ENCODE assay signal across 8 mouse cellular contexts in the genomic region with DNA sequence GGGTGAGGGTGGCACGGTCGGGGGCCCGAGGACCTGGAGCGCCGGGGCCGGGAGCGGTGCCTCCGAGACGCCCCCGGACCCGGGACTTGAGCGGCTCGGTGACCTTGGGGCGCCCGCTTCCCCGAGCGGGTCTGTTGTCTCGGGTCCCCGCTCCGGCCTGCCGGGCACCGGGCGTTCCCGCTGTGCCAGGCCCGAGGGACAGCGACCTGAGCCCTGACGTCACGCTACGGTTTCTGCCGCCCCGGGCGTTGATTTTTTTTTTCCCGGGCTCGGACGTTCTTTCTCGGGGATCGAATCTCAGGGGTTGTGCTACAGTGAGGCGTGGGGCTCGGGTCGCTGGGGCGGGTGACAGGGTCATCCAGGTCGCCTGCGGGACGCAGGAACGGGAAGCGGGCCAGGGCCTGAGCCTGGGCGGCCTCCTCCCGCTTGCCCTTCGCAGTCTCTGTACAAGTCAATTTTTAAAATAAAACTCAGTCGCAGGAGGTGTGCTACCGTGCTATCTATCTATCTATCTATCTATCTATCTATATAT. TPM values are rescaled to one million over a fixed set of nuclear protein-coding genes. Genes with fewer than 3 reads are reported as not detected.
A peak's percentile ranks its signal among the peaks of the same experiment; 100 is the strongest.
DNase-seq lines count a peak whose midpoint lies in the region; ATAC-seq and TF ChIP-seq lines count a peak whose summit lies in the region.

Emc8 (minus strand) TSS at position 200 of the 532 bp plus-strand sequence.

- 2% methylated on average over 48 of the region's 51 CpGs for WGBS in intestine, postnatal 0 days
- under 1% methylated on average over 51 of the region's 51 CpGs for WGBS in macrophage (ENCODE audit: missing documents)

- peak; percentile 47 for ATAC-seq in intestine, postnatal 0 days

- peaks cover 82% of the 10 kb centered on the region for H3K79me2 ChIP-seq in macrophage (ENCODE audit: inconsistent target)

- peak within 1 kb of the TSS; percentile 99 for H3K9ac ChIP-seq in intestine, postnatal 0 days (ENCODE audit: low read depth, low read length)

- H3K9me3 ChIP-seq in intestine, postnatal 0 days (ENCODE audit: control insufficient read depth): no peaks in the 10 kb centered on the region

- peak within 1 kb of the TSS; percentile 93 for H3K27ac ChIP-seq in intestine, postnatal 0 days (ENCODE audit: low read depth, low read length)
- H3K27ac ChIP-seq in macrophage: peak within 1 kb of the TSS; percentile 39

- peak within 1 kb of the TSS; percentile 76 for H3K4me2 ChIP-seq in intestine, postnatal 0 days (replicated peaks; ENCODE audit: low read depth)

- peaks cover 34% of the 10 kb centered on the region for H3K36me3 ChIP-seq in intestine, postnatal 0 days (ENCODE audit: control insufficient read depth, insufficient read depth)
- H3K36me3 ChIP-seq in macrophage (ENCODE audit: inconsistent target): peaks cover 35% of the 10 kb centered on the region

- H3K4me1 ChIP-seq in intestine, postnatal 0 days (replicated peaks; ENCODE audit: control insufficient read depth, insufficient read depth, low read length): peaks cover 18% of the 10 kb centered on the region

- peak within 1 kb of the TSS; percentile 93 for H3K4me3 ChIP-seq in intestine, postnatal 0 days (ENCODE audit: low read depth, low read length)
- H3K4me3 ChIP-seq in macrophage (ENCODE audit: inconsistent target): peak within 1 kb of the TSS; percentile 74

- H3K27me3 ChIP-seq in intestine, postnatal 0 days (replicated peaks; ENCODE audit: control insufficient read depth, insufficient read depth, low read length): no peaks in the 10 kb centered on the region

- DNase-seq in retina, embryonic 14.5 days (ENCODE audit: low spot score): peak; percentile 27
- no peak for DNase-seq in retina, postnatal 1 day
- DNase-seq in c-Kit-negative CD71-positive TER-119-positive erythroid progenitor cells, embryonic 14.5 days (ENCODE audit: low read depth, low spot score): peak; percentile 53
- peak; percentile 47 for DNase-seq in gastrocnemius, postnatal 4 days (ENCODE audit: low spot score in 2 of 2)
- no peak for DNase-seq in ovary, postnatal 36 days (ENCODE audit: low spot score)
- no peak for DNase-seq in embryo, embryonic 10.5 days (ENCODE audit: low spot score)

- no peak for TF ChIP-seq CTCF in intestine, postnatal 0 days (IDR thresholded peaks at IDR 0.05; ENCODE audit: low read depth)

RNA-seq across cellular contexts. Expression of gene Emc8, which starts in this region (rescaled TPM):
- total RNA-seq in gastrocnemius, postnatal 4 days (2021): 10 to 100 TPM; 60.8 to 84.2 TPM
- 127 and 135 TPM in 2 replicates for polyA plus RNA-seq in intestine, postnatal 0 days (2015; fragmentation: Nextera tagmentation; extraction: Ambion mirVana)
- 10 to 100 TPM in 17 of 26 experiments, 1 to 10 TPM in 9; 4.1 to 37.4 (median 12.2) TPM for total RNA-seq in macrophage (2018; cell fraction: chromatin; rRNA removed)
- 10 to 100 TPM; 27.5 to 49.4 (median 37.6) TPM for total RNA-seq in macrophage (2018; cell fraction: cytosol; rRNA removed)
- total RNA-seq in macrophage (2018; cell fraction: nucleus; rRNA removed): 10 to 100 TPM in 16 of 26 experiments, 1 to 10 TPM in 10; 5.8 to 26.6 (median 11.3) TPM
- 30.6 to 41.0 TPM (median 40.7 TPM) in 3 replicates for polyA plus RNA-seq in macrophage (2018)

Comparison
In these comparisons a context has a peak if more than half of its experiments do, and no peak if none do; other contexts are left out.
1. DNase-seq: peak in retina, embryonic 14.5 days (single experiment), c-Kit-negative CD71-positive TER-119-positive erythroid progenitor cells, embryonic 14.5 days (single experiment) and gastrocnemius, postnatal 4 days (2 of 2); none in retina, postnatal 1 day (single experiment), ovary, postnatal 36 days (single experiment) and embryo, embryonic 10.5 days (single experiment).